Mouse (Mus musculus) hindbrain, embryonic 11.5 days (tissue): ENCODE data around the gene Itpk1. TPM values are rescaled to one million over a fixed set of nuclear protein-coding genes. Genes with fewer than 3 reads are reported as not detected.
A peak's percentile ranks its signal among the peaks of the same experiment; 100 is the strongest.

Source experiments
- ATAC-seq: fragments of 200-750 bp; cut with Nextera tagmentation; 2 replicates; pipeline ENCODE4 v1.8.0; 2017; ENCODE audit warnings: mild to moderate bottlenecking, moderate TSS enrichment, moderate library complexity; ENCODE audit not compliant: low FRiP score
- DNase-seq: peaks from one replicate; pipeline ENCODE4 v3.0.0-alpha.2; 2015; ENCODE audit warnings: low spot score
- H3K27ac ChIP-seq: fragments of 300-500 bp; sonication (generic); 2 replicates; pipeline ENCODE4 v1.5.1; 2014; ENCODE audit warnings: mild to moderate bottlenecking, low read depth, low read length
- H3K27me3 ChIP-seq: fragments of 300-500 bp; sonication (generic); 2 replicates; pipeline ENCODE4 v1.6.1; 2014; ENCODE audit warnings: mild to moderate bottlenecking, low read length, moderate library complexity, mixed read lengths; ENCODE audit not compliant: control insufficient read depth, insufficient read depth
- H3K36me3 ChIP-seq: fragments of 300-500 bp; sonication (generic); 2 replicates; pipeline ENCODE4 v1.6.1; 2014; ENCODE audit warnings: mild to moderate bottlenecking, low read length, moderate library complexity, mixed read lengths; ENCODE audit not compliant: control insufficient read depth, insufficient read depth
- H3K4me1 ChIP-seq: fragments of 300-500 bp; sonication (generic); replicated peaks from 2 replicates; pipeline ENCODE4 v1.6.1; 2014; ENCODE audit warnings: low read length, mixed read lengths; ENCODE audit not compliant: control insufficient read depth, insufficient read depth
- H3K4me2 ChIP-seq: fragments of 300-500 bp; sonication (generic); replicated peaks from 2 replicates; pipeline ENCODE4 v1.6.1; 2014; ENCODE audit warnings: mild to moderate bottlenecking, low read depth, low read length
- H3K4me3 ChIP-seq: fragments of 300-500 bp; sonication (generic); 2 replicates; pipeline ENCODE4 v1.5.1; 2014; ENCODE audit warnings: low read depth, low read length
- H3K9ac ChIP-seq: fragments of 300-500 bp; sonication (generic); 2 replicates; pipeline ENCODE4 v1.6.1; 2014; ENCODE audit warnings: low read depth, low read length
- H3K9me3 ChIP-seq: fragments of 300-500 bp; sonication (generic); 2 replicates; pipeline ENCODE4 v1.6.1; 2016; ENCODE audit warnings: low read length; ENCODE audit not compliant: control insufficient read depth
- WGBS: fragments of 180-500 bp; shearing (Covaris S2); extraction: QIAGEN DNeasy Blood & Tissue Kit; methylation state at CpG from one replicate; pipeline ENCODE4 v1.1.7; 2014; 5-methylcytosine and 5-hydroxymethylcytosine counted together
- polyA plus RNA-seq: library from polyadenylated mRNA; unstranded; fragments of >200 nt; fragmentation: Nextera tagmentation; extraction: Ambion mirVana; gene quantifications from 2 replicates; pipeline ENCODE4 v1.2.1, GENCODE M21; 2014

The Itpk1 gene
- polyA plus RNA-seq, 1 experiment from 2014 or later, result 14.1 TPM

DNA sequence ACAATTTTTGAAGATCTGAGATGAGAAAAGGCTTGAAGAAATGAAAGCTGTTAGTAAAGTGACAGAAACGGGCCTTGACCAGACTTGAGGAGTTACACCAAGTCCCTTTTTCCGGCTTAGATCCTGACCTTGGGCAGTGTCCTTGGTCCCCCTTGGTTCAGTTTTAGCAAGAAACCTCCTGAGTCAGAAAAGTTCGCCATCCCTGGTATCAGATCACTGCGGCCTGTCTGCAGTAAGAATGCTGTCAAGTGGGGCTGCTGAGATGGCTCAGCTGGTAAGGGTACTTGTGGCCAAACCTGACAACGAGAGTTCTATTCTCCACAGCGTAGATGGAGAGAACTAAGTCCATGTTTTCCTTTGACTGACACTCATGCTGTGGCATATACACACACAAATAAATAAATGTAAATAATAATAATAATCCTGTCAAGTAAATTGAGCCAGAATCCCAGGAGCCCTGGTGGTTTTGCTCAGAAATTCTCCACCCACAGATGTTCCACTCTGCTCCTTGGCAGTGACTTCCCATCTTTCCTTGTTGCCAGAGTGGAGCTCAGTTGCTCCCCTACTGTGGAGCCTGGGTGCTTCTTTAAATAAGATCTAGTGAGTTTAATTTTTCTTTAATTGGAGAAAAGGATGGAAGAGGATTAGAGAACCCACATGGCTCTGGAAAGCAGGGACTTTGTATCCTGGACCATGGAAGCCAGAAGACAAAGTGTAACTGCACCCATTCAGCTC, 1.3 kb upstream of the Itpk1 start:
- H3K27ac ChIP-seq, result peak overlapping the region; percentile 3; the same call in 1 of the 2 replicates
- peak overlapping the region; percentile 77; the same call in 1 of the 2 replicates for H3K4me3 ChIP-seq
- H3K4me2 ChIP-seq, result peak overlapping the region; percentile 84
- no peaks in the 10 kb centered on the region for H3K27me3 ChIP-seq
- H3K9me3 ChIP-seq, result no peaks in the 10 kb centered on the region
- DNase-seq (no peak), ATAC-seq (no peak)
- no peaks in the 10 kb centered on the region for H3K36me3 ChIP-seq
- WGBS, result 82% methylated on average over 6 of the region's 6 CpGs
- peaks cover 9% of the 10 kb centered on the region for H3K4me1 ChIP-seq
- H3K9ac ChIP-seq, result peak overlapping the region; percentile 80; the same call in 1 of the 2 replicates

DNA sequence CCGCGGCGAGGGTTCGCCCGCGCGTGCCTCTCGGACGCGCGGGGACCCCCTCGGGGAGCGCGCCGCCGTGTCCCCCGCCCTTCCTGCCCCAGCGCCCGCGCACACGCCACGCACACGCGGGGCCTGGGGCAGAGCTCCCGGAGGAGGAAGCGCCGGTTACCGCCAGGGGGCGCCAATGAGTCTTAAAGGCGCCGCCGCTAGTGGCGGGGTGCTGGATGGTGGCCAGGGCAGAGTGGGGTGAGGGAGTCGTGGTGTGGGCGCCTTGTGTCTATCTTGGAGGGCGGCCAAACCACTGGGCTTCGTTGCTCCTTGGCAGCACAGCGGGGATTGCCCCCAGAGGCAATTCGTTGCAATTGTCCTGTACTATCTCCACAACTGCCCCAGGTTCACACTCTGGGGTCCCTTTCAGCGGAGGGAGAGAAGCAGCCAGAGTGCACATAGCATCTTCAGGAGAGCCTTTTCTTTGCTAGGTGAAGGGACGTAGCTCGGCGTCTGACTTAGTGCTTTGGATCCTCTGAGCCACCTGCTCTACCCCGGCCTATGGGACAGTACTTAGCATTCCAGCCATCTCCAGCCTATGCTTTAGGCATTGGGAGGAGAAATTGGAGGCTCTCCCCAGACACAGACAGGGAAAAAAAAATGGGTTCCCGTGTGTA, 614 bp upstream of the Itpk1 start:
- no peaks in the 10 kb centered on the region for H3K27me3 ChIP-seq
- peaks cover 9% of the 10 kb centered on the region for H3K4me1 ChIP-seq
- ATAC-seq (peak; percentile 84), DNase-seq (peak; percentile 94)
- H3K27ac ChIP-seq, result peak overlapping the region; percentile 79
- H3K9ac ChIP-seq, result peak overlapping the region; percentile 80
- no peaks in the 10 kb centered on the region for H3K36me3 ChIP-seq
- H3K9me3 ChIP-seq, result no peaks in the 10 kb centered on the region
- peak overlapping the region; percentile 77 for H3K4me3 ChIP-seq
- 2% methylated on average over 44 of the region's 45 CpGs for WGBS
- H3K4me2 ChIP-seq, result peak overlapping the region; percentile 84

DNA sequence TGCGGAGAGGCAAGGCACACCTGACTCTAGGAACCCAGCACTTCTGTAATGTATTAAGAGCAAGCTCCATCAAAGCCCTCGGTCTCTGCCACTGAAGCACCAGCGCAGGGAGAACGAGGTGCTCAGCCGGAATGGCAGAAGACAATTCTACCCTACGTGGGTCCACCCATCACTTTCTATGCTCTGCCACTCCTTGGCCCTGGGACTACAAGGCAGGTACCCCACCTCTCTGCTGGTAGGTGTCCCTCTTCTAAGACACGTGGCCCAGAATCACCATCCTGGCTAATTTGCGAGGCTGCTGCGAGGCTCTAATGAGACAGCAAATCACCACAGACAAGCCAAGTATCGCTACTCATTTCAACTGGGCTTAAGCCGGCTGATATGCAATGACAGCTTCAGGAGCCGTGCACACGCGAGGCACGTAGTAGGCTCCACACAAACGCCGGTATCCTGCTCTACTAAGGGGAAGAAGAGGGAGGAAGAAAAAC, 765 bp downstream of the Itpk1 start:
- no peak for DNase-seq
- H3K9me3 ChIP-seq, result no peaks in the 10 kb centered on the region

DNA sequence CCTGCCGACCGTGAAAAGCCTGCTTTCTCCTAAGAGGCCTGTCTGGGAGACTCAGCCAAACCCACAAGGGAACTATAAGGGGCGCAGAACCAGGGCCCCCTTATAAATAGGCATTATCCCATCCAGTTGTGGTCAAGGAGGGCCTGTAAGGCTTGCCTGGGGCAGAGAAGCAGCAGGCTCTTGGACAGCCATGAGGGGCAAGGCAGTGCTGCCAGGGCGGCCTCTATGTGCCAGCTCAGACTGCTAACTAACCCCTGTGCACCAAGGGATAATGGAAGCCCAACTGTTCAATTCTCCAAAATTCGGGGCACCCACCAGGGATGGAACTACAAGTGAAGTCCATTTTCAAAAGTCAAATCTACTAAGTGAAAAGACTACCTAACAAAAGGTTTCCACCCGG, 1.3 kb downstream of the Itpk1 start:
- no peaks in the 10 kb centered on the region for H3K36me3 ChIP-seq
- no peak overlapping the region for H3K27ac ChIP-seq
- peaks cover 16% of the 10 kb centered on the region for H3K4me1 ChIP-seq
- H3K9me3 ChIP-seq, result no peaks in the 10 kb centered on the region
- peak overlapping the region; percentile 77 for H3K4me3 ChIP-seq
- 0 out of 2 replicates have a peak overlapping the region, but pooled peaks have one; percentile 16 for H3K9ac ChIP-seq
- peak; percentile 32 for DNase-seq
- ATAC-seq, result no peak
- peak overlapping the region; percentile 84 for H3K4me2 ChIP-seq
- H3K27me3 ChIP-seq, result no peaks in the 10 kb centered on the region
- WGBS, result 40% methylated on average over 6 of the region's 6 CpGs

More for the DNA sequence above, 765 bp downstream of the Itpk1 start:
- Histone ChIP-seq H3K4me3 (peak overlapping the region; percentile 77), H3K27ac (no peak overlapping the region), H3K9ac (peak overlapping the region; percentile 80), H3K27me3 (no peaks in the 10 kb centered on the region), H3K36me3 (no peaks in the 10 kb centered on the region), H3K4me2 (peak overlapping the region; percentile 84), H3K4me1 (peaks cover 11% of the 10 kb centered on the region)
- WGBS, result 6% methylated on average over 17 of the region's 17 CpGs
- ATAC-seq, result peak; percentile 0; the same call in 1 of the 2 replicates

DNA sequence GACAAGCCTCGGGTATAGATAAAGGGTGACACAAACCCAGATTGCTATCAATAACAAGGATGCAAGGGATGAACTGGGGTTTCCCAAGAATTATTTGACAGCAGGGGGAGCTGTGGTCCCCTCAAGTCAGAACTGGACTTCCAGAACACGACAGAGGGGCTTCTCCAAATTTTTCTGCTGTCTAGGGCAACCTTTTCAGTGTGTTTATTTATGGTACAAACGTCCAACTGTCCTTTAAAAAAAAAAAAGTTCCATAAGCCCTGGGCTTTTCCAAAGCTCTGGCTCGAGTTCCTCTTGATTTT, 1.7 kb downstream of the Itpk1 start:
- no peak overlapping the region for H3K27ac ChIP-seq
- H3K27me3 ChIP-seq, result no peaks in the 10 kb centered on the region
- 0 out of 2 replicates have a peak overlapping the region, but pooled peaks have one; percentile 11 for H3K9ac ChIP-seq
- peaks cover 20% of the 10 kb centered on the region for H3K4me1 ChIP-seq
- H3K4me2 ChIP-seq, result peak overlapping the region; percentile 84
- H3K36me3 ChIP-seq, result no peaks in the 10 kb centered on the region
- no peaks in the 10 kb centered on the region for H3K9me3 ChIP-seq
- 3% methylated on average over 4 of the region's 4 CpGs for WGBS
- ATAC-seq (no peak), DNase-seq (peak; percentile 53)
- H3K4me3 ChIP-seq, result peak overlapping the region; percentile 77

DNA sequence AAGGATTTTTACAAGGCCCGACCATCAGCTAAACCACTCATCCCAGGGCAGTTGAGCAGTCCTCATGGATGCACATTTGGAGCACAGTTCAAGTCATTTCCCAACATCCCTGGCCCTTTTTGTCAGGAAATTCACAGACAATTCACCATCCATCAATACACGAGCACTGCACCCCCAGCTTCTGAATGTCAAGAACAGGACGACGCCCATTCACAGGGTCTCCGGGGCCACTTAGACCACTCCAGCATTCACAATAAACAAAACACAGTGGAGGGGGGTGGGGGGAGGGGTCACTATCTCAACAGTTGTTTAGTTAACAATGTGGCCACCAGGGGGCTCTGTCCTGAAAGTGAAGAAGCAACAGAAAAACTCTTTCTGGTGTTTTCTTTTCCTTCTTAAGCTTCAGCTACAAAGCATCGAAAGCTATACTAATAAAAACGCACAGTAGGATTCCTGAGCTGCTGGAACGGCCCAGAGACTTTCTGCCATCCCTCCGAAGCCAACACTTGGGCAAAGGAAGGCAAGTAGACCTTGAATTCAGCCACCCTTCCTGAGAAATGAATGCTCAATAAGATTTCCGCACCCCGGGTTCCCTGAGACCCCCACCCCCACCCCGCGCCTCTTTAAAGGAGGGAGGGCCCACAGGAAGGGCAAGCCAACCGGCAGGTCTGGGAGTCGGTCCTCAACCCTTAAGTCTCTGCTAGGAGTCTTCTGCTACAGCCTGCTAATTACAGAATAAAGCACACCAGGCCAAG, 2.2 kb downstream of the Itpk1 start:
- Histone ChIP-seq H3K27ac (no peak overlapping the region), H3K27me3 (no peaks in the 10 kb centered on the region), H3K4me3 (peak overlapping the region; percentile 77), H3K4me1 (peaks cover 22% of the 10 kb centered on the region), H3K4me2 (peak overlapping the region; percentile 84), H3K9me3 (no peaks in the 10 kb centered on the region), H3K36me3 (no peaks in the 10 kb centered on the region), H3K9ac (0 out of 2 replicates have a peak overlapping the region, but pooled peaks have one; percentile 11)
- DNase-seq, result peak; percentile 94
- WGBS, result 3% methylated on average over 15 of the region's 15 CpGs
- ATAC-seq, result no peak

DNA sequence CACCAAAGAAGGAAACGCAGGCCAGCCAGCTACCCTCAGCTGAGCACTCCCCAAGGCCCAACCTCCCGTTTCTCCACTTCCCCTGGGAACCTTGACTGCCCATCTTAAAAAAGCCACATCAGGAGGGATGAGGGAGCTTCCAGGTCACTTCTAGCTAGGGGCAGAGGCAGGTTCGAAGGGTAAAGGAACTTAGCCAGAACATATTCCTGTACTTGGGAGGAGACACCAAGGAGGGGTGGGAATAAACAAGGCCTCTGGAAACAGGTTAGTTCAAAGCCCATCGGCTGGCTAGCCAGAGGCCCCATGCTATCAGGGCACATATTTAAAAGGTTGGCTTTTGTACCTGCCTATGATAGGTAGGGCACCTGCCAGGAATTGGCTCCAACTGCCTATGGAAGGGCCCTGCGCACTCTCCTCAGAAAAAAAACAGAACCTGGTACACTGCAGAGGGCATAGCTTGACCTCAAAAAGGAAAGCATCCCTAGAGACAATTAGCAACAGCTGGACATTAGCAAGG, 3.0 kb downstream of the Itpk1 start:
- no peak overlapping the region for H3K9ac ChIP-seq
- no peak for ATAC-seq
- no peak overlapping the region for H3K4me3 ChIP-seq
- no peak for DNase-seq
- H3K36me3 ChIP-seq, result no peaks in the 10 kb centered on the region
- H3K9me3 ChIP-seq, result no peaks in the 10 kb centered on the region
- no peaks in the 10 kb centered on the region for H3K27me3 ChIP-seq
- H3K4me1 ChIP-seq, result peaks cover 25% of the 10 kb centered on the region
- H3K27ac ChIP-seq, result no peak overlapping the region
- WGBS, result 83% methylated on average over 5 of the region's 5 CpGs
- H3K4me2 ChIP-seq, result no peak overlapping the region

DNA sequence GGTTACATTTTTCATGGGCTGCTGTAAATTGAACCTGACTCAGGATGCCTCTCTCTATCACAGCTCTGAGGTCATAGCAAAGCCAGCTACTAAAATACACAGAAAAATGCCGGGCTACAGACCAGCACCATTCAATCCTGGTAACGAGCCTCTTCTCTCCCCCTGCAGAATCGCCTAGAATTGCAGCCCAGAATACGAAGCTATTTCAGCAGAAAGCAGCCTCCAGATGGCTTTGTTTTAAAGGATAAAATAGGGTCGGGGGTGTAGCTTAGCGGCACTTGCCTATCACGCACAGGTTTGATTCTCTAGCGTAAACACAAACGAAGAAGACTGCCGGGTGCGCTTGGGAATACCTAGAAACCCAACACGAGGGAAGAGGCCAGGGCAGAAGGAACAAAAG, 4.3 kb downstream of the Itpk1 start:
- 79% methylated on average over 12 of the region's 12 CpGs for WGBS
- DNase-seq, result no peak
- Histone ChIP-seq H3K4me1 (peaks cover 24% of the 10 kb centered on the region), H3K4me2 (no peak overlapping the region), H3K27me3 (no peaks in the 10 kb centered on the region), H3K36me3 (no peaks in the 10 kb centered on the region), H3K4me3 (no peak overlapping the region), H3K27ac (no peak overlapping the region), H3K9me3 (no peaks in the 10 kb centered on the region), H3K9ac (no peak overlapping the region)
- ATAC-seq, result no peak
